Mouse (Mus musculus) layer of hippocampus, adult 11-12 months (tissue): ENCODE results near the gene Aox4.

Experiments
- DNase-seq: peaks from one replicate; pipeline ENCODE4 v3.0.0; 2022; ENCODE audit warnings: low spot score

The Aox4 gene

DNA sequence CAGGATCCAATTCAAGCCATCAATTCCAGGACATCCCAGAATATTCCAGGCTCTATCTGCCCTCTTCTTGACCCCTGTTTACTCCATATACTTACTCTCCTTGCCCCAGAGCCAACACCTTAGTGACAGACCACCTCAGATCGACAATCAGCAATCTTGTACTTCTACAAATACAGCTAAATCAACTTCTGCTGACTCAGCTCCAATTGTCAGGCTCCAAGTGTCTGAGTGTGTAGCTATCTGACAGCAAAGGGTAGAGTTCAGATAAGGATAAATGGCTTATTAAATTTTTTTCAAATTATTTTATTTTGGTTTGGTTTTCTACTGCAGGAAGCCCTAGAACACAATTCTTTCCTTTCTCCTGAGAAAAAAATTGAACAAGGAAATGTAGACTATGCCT is 38.3 kb downstream of the Aox4 start:
- no peak for DNase-seq

DNA sequence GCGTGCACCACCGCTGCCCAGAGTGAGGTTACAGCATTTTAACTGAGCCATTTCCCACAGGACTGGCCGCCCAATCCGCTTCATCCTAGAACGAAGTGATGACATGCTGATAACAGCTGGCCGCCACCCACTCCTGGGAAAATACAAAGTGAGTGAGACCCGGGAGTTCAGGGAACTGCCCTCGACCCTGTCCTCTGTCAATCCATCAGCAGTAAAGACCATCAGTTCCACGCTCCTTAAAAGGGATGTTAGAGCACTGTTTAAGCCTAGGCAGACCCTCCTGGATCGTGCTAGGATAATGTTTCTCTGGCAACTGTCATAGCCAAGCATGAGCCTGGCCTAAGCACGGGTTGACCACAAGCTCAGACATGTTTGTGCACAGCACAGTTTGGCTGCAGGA is 43.3 kb downstream of the Aox4 start:
- no peak for DNase-seq

DNA sequence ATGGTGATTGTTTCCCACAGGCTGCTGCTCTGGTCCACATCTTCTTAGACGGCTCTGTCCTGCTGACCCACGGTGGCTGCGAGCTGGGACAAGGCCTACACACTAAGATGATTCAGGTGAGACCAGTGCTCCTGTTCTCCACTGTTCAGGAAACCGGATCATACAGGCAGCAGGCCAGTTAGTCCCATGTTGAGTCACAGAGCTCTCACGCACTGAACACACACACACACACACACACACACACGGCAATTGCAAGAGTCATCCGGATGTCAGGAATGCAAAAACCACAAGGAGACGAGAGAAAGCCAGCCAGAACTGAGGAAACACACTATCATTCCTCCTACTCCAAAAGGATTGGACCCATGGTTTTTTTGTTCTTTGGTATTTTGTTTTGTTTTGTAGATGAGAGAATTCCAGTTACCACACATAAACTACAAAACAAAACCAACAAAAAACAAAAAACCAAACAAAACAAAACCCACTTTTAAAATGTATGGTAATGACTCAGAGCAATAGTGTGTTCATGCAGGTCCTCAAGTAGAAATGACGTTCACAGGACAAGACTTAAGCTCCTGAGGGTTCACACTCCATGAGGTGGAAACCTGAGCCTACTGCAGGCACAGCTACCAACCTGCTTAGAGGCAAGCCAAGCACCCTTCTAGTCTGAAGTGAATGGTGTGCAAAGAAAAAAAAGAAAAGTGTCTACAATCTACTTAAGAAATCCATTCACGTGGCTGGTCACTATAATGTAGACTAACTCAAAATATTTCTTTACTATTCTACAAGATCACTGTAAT is 47.2 kb downstream of the Aox4 start:
- no peak for DNase-seq

DNA sequence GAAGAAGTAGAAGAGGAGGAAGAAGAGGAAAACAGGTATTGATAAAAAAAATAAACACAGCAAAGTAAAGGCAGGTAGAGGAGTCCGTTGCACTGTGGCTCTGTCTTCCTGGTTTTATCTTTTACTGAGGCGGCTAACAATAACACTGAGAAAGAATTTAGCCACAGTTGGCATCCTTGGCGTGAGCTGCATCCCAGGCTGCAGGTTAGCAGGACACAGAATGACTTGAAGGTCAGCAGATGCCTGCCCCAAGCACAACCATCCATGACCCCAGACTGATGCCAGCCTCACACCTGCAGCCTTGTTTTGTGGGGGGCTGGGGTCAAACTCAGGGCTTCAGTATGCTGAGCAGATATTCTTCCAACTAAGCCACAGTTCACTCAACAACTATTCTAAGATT is 50.1 kb downstream of the Aox4 start:
- no peak for DNase-seq

DNA sequence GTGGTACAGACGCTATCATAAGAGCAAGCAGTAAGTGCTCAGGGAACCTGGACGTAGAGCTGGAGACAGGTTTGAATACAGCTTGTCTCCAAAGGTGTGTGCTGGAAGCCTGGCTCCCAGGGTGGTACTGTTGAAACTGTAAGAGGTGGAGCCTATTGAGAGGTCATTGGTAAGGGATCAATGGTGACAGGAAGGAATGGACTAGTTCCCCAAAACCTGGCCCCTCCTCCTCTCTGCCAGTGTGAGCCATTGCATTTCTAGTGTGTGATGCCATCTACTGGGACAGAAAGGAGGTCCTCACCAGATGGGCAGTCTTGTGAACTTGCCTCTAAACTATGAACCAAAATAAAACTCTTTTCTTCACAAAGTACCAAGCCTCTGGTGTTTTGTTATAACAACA is 58.0 kb downstream of the Aox4 start:
- DNase-seq, result no peak

DNA sequence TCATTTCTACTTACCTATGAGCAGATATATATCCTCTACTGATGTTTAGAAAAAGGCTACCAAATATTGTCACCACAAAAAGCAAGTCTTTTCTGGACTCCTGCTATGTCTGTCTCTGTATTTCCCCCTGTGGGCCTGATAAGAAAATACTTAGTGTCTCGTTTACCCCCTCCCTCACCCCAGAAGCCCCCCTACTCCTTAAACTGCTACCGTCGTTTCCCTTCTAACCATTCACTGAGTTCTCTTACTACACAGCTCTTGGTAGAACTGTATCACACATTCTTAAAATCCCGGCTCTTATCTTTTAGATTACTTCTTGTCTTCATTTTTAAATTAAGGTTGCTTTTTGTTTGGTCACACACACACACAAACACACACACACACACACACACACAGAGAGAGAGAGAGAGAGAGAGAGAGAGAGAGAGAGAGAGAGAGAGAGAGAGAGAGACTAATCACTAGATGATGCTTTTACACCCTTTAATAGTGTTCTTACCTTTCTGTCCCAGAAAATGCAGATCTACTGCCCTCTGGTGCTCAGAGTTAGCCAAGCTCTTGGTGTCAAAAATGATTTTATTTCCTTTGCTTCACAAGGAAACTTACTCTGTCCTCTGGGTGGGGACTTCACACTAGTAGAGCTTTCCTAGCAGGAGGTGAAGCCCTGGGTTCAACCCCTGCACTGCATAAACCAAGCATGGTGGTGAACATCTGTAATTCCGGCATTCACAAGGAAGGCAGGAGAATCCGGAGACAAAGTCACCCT is 60.8 kb downstream of the Aox4 start:
- DNase-seq, result peak; percentile 69

DNA sequence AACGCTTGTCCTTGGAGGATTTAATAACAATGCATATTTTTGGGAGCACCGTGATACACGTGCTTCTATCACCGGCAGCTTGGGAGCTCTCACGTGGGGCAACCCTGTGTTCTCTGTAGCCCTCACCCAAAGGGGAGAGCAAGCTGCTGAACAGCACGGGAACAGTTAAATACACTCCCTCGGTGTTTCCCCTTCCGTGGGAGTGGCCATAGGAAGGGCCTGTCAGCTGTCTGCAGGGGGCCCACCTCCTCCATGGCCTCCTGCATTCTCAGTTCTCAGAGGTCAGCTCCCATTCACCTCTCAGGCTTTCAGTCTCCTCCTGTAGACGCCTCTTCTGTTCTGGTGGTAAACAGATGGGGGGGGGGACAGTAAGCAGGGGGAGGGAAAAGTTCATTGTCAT is 65.7 kb downstream of the Aox4 start:
- no peak for DNase-seq

DNA sequence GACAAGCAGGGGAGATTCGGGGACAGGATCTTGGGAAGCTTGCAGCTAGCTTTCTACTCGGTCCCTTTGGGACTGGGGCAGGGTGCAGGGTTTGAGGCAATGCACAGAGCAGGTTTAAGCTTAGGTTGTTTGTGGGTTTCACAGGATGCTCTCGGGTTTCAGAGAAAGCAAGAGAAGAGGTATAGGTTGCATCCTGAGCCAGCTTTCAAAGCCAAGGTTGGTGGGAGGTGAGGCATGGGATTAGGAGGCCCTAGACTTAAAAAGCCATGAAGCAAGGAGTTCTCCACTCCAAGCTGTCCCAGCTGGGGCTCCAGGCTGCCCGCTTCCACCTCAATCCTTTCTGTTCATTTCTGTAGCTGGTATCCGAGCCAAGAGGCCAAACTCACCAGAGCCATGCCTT is 67.8 kb downstream of the Aox4 start, which contains the start of gene Aox2:
Aox2 (plus strand) TSS at position 301 of the 400 bp plus-strand sequence.
- no peak for DNase-seq

DNA sequence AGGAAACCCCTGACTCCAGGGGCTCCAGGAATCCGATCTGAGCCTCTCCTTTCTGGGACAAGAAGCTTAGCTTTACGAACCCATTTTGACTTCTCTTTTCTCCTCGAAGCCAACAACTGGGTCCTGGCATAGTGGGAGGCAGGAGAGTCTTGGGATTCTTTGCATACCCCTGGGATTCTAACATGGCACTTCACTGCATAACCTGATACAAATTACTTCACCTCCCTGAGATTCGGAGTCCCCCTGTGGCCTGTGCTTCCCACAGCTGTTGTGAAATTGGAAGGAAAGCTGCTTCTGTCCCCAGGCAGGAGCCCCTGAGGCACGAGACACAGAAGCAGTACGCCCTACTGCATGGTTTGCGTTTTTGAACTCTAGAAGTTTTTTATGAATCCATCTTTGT is 68.3 kb downstream of the Aox4 start:
- no peak for DNase-seq

DNA sequence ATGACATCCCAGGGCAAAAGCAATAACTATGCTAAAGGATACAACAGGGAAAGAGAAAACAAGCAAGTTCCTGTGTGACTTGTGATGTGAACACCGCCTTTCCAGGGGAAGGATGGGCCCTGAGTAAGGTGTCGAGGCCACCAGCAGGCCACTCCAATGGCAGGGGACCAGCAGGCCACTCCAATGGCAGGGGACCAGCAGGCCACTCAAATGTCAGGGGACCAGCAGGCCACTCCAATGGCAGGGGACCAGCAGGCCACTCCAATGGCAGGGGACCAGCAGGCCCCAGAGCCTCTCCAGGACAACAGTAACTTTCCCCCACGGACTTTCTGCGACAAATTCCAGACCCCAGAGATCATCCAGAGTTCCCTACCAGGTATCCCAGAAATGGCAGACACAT is 70.2 kb downstream of the Aox4 start:
- DNase-seq, result no peak

DNA sequence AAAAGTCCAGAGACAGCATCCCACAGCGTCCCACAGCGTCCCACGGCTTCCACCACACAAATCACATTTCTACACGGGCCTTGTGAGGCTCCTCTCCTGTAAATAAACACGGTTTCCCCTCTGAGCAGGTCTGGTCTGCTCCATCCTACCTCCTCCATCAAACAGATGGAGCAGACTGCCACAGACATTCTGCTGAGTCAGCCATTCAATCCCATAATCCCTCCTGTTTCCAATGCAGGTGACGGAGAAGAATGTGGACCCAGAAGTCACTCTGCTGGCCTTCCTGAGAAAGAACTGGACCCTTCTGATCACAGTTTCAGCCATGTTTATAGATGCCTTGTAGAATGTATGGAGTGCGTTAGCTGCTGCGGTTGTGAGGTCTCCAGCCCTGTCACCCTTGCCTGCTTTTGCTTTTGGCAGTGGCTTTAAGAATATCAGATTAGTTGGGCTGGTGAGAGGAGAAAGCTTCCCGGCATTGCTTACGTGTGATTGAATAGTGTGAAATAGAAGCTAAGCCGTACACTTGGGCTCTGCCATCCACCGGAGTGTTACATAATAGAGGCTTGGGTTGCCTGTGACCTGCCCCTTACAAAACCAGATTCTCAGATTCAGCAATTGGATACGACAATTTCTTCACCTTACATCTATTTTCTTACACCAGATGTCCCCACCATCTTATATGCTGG is 70.9 kb downstream of the Aox4 start:
- no peak for DNase-seq

DNA sequence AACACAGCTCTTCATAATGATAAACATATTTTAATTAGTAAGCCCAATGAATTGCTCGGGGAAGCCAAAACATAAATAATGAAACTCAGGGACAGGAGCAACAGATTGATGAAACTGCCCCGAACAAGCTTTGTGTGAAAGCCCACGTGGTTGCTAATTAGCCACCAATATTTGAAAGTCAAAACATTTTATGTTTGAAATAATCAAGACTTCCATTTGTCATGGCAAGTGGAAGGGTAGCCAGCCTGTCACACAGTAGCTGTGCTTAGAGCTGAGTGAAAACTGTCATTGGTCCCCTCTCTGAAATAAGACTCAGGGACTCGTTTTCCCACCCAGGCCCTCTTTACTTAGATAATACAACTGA is 71.4 kb downstream of the Aox4 start:
- DNase-seq, result no peak

DNA sequence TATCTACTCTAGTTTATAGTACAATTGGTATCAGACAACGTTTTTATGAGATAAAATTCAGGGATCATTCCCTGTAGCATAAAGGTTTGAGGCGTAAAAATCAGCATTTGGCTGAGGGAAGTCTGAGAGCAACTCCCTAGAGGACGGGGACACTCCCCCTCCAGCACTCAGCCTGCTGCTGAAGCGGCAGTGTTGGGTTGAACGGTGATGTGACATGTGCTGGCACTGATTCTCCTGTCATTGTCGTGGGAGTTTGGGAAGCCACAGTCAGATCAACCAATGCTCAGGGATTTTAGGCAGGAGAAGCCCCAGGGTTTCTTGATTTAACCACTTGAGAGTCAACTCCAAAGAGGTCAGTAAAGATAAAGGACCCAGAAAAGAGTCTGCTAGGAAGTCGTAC is 74.3 kb downstream of the Aox4 start:
- DNase-seq, result no peak

DNA sequence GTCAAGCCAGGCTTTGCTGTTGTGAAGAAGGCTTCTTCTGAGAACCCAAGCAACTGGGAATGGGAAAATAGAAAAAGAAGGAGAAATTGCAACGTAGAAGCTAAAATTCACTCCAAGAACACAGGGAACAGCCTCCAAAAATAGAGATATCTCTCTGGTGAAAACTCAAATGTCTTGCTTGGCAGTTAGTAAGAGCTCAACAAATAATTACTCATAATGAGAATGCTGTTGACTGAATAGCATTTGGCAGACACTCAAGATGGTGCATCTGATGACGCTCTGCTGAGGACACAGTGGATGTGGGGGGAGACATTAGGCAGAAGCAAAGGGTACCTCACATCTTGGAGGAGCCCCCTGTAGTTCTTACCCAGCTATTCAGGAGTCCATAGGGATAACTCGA is 77.9 kb downstream of the Aox4 start:
- peak; percentile 13 for DNase-seq

DNA sequence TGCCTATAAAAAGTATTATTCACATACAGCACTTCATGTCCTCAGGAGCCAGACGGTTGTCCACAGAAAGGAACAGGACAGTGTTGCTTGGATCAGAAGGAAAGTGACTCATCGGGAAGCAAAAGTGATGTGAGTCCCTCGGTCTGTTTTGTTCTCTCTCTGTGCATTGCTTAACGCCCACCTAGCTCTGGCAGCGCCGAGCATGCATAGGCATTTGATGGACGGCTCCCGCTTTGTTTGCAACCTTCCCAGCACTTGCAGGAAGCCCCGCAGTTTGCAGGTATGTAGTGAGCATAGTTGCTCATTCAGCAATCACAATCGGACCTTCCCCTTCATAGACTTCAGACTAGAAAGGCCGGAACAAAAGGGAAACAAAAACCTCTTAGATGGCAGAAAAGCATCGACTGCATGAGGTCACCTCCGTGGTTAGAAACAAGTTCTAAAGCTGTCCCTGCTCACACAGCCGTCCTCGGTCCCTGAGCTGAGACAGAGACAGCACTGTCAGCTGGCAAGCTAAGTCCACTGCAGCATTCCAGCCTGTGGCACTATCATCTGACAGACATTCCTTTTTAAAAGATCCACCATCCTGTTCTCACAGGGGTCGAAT is 79.8 kb downstream of the Aox4 start:
- DNase-seq, result peak; percentile 16

DNA sequence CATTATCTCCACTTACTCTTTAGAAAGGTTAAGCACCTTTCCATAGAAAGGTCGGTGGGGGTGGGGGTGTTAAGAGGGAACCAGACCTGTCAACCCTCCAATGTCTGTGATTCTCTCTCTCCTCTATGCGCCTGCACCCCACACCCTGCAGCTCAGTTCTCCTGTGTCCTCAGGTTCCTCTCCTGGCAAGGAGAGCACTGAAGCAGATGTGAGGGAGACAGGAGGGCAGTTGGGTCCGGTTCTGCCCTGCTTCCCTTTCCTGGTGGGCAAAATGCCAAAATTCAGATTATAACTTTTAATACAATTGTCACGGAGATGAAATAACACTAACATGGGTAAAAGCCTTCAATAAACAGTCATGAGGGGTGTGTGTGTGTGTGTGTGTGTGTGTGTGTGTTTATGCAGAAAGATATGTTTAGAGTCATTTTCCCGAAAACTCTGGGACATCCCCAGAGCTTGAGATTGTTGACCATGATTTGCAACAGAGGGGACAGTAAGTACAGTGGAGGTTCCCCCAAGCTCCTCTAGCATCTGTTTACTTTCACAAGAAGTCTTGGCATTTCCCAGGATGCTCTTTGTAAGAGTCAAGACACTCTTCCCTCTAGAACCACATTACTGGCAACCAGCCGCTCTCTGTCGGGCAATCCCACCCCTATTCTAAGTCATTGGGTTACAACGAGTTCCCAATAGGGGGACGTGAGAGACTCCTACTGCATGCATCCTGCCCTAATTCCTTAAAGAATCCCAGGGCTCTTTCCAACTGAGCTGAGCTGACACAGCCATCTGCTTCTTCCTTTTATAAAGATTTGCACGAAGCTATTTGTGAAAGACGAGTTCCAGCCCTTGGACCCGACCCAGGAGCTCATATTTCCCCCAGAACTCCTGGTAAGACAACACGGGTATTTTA is 81.5 kb downstream of the Aox4 start:
- peak; percentile 14 for DNase-seq

DNA sequence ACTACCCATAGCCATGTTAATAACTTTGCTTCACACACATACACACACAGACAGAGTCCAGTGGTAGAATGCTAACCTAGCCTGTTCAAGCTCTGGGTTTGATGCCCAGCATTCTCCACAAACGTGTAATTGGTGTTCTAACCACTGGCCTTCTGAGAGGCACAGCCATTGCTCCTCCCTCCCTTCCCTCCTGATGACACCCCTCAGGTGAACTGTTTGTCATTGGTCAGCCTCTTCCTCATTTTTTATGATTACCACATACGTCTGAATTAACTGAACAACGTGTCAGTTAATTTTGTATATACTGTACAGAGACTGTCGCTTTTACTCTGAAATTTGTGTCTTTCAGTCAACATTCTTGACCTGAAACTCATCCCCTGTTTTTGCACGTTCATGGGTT is 84.5 kb downstream of the Aox4 start:
- DNase-seq, result no peak

DNA sequence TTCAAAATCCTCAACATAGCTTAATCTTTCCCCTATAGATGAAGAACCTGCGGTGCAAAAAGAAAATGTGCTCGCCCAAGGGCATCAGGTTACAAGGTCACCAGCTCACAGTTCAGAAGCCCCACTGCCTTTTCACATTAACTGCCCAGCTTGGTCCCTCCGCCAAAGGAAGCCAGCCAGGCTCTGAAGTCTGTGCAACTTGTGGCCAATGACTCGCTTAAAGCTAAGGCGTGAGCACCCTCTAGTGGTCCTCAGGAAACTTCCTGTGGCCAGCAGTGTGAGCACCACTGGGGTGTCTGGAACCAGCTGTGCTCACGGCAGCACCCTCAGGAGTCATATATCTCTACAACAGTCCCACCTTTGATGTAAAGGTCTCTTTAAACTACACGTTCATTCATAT is 86.1 kb downstream of the Aox4 start:
- DNase-seq, result peak; percentile 63

DNA sequence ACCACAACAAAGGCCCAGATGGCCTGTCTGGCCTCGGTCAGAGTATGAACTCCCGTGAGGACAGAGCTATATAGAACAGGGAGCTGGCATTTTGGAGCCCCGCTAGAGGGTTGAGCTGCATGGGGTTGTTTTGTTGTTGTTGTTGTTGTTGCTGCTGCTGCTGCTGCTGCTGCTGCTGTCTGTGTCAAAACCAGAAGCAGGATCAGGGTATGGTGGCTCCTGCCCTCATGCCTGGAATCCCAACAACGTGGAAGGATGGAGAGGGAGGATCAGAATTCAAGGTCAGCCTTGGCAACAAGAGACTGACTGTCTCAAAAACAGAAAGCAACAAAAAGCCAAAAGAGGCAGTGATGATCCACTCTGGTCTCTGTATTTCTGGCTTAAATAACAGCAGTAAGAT is 86.6 kb downstream of the Aox4 start:
- DNase-seq, result no peak

DNA sequence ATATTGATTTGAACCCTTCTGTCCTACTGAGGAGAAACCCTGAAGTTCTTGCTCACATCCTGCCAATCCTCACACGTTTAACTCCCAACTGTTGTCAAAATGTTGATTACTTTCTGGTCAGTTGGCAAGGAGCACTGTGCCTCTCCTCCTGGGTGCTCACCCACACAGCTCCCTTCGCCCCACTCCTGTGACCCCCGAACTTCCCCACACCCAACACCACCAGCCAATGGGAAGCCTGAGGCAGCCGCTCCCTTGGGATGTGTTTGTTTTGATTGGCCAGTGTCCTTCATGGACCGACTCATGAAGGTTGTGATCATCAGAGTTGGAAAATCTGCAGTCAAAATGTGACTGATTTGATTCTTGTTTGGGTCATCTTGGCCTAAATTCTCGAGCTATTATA is 88.2 kb downstream of the Aox4 start:
- DNase-seq, result no peak

DNA sequence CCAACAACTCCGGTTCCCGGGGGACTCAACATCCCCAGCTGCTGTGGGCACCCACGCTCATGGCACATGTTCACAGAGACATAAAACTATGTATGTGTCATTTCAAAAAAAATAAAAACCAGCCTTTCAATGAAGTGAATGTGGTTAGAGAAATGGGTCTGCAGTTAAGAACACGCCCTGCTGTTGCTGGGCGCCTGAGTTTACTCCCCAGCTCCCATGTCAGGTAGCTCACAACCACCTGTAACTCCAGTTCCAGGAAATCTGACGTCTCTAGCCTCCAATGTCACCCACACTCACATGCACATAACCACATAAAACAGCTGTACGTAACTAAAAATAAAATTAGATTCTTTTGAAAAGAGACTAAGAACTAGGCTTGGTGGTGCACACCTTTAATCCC is 90.9 kb downstream of the Aox4 start:
- DNase-seq, result no peak

DNA sequence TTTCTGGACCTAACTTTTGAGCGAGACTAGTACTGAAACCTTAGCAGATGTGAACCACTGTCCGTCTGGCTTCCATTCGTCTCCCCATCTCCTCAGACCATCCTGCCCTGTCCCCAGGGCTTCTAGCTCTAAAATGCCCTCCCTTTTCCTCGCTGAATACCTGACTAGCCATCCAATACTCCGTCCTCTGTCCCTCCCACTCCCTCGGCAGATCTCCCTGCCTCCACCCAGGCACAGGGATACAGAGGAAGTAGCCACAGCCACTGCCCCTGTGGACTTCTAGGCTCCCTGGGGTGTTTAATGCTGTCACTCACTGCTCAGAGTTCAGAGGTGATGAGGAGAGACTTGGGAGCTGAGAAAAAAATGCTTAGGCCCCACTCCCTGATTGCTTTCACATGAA is 91.8 kb downstream of the Aox4 start:
- DNase-seq, result no peak
